Mouse (Mus musculus): ENCODE measurements at regions not wholly inside any gene's neighbourhood (a gene's known extent, or its start where the extent isn't known, plus 50 kb on each side); places are given as distances from the start of the nearest gene placed in this dataset.

- TF ChIP-seq POLR2A (IDR thresholded peaks at IDR 0.05; ENCODE audit: control insufficient read depth, low read depth, low read length) (no peak), CTCF (IDR thresholded peaks at IDR 0.05; ENCODE audit: control insufficient read depth, insufficient read depth, insufficient replicate concordance, low read depth, low read length) (no peak)
Measured at GRCm38 (mm10) chr14:105010742-105011141, 166.4 kb downstream of the Rbm26 start.

Data from testis, adult 2 months (tissue).